Mouse (Mus musculus) kidney, embryonic 14.5 days (tissue): Measurements from ENCODE around the gene Nt5c1a. TPM values are rescaled to one million over a fixed set of nuclear protein-coding genes. Genes with fewer than 3 reads are reported as not detected.

Source experiments
- ATAC-seq: fragments of 200-750 bp; cut with Nextera tagmentation; 2 replicates; pipeline ENCODE4 v1.8.0; 2017; ENCODE audit warnings: moderate number of reproducible peaks, mild to moderate bottlenecking, moderate TSS enrichment, moderate library complexity; ENCODE audit not compliant: low FRiP score, low TSS enrichment
- H3K27ac ChIP-seq: fragments of 300-500 bp; sonication (generic); 2 replicates; pipeline ENCODE4 v1.5.1; 2014; ENCODE audit warnings: low read depth, mild to moderate bottlenecking, low read length, moderate library complexity, mixed read lengths
- H3K27me3 ChIP-seq: fragments of 300-500 bp; sonication (generic); 2 replicates; pipeline ENCODE4 v1.6.1; 2014; ENCODE audit warnings: mild to moderate bottlenecking, low read length; ENCODE audit not compliant: control insufficient read depth, insufficient read depth
- H3K36me3 ChIP-seq: fragments of 300-500 bp; sonication (generic); 2 replicates; pipeline ENCODE4 v1.6.1; 2014; ENCODE audit warnings: low read length, mixed read lengths; ENCODE audit not compliant: control insufficient read depth, insufficient read depth
- H3K4me1 ChIP-seq: fragments of 300-500 bp; sonication (generic); 2 replicates; pipeline ENCODE4 v1.6.1; 2014; ENCODE audit warnings: low read length, mixed read lengths; ENCODE audit not compliant: control insufficient read depth, insufficient read depth
- H3K4me2 ChIP-seq: fragments of 300-500 bp; sonication (generic); replicated peaks from 2 replicates; pipeline ENCODE4 v1.6.1; 2014; ENCODE audit warnings: low read depth, mild to moderate bottlenecking, low read length
- H3K4me3 ChIP-seq: fragments of 300-500 bp; sonication (generic); 2 replicates; pipeline ENCODE4 v1.5.1; 2014; ENCODE audit warnings: mild to moderate bottlenecking, low read length
- H3K9ac ChIP-seq: fragments of 300-500 bp; sonication (generic); 2 replicates; pipeline ENCODE4 v1.6.1; 2014; ENCODE audit warnings: low read depth, mild to moderate bottlenecking, low read length, moderate library complexity
- H3K9me3 ChIP-seq: fragments of 300-500 bp; sonication (generic); 2 replicates; pipeline ENCODE4 v1.6.1; 2016; ENCODE audit warnings: low read length; ENCODE audit not compliant: control insufficient read depth
- WGBS: fragments of 180-500 bp; shearing (Covaris S2); extraction: QIAGEN DNeasy Blood & Tissue Kit; methylation state at CpG from one replicate; pipeline ENCODE4 v1.1.7; 2014; 5-methylcytosine and 5-hydroxymethylcytosine counted together
- polyA plus RNA-seq: library from polyadenylated mRNA; unstranded; fragments of >200 nt; fragmentation: Nextera tagmentation; extraction: Ambion mirVana; gene quantifications from 2 replicates; pipeline ENCODE4 v1.2.1, GENCODE M21; 2014

Nt5c1a gene
- polyA plus RNA-seq, 1 experiment from 2014 or later: not detected

DNA sequence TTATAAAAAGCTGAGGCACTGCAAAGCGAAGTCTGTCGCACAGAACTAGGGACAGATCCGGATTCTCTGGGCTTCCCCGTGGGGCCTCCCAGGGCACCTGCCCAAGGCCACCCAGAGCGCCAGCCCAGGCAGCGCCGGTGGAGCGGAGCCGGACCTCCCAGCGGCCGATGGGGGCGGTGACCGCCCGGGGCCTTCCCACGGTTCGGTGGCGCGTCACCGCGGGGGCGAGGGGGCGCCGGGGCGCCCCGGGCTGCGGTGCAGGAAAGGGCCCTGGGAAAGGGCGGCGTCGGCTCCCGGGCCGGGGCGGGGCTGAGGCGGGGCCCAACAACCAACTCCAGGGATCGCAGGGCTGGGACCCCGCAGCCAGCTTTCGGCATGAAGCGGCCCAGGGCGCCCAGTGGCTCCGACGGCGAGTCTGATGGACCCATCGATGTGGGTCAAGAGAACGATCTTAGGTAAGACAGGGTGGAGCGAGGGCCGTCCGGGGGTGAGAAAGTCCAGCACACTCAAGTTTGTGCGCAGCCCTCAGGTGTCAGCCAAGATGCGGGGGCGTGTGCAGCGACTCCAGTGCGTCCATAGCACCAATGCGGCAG is 32.3 kb downstream of the Nt5c1a start, which contains the start of gene Heyl:
Gene Heyl (plus strand): TSS at position 65 of the 593 bp plus-strand sequence.
- Histone ChIP-seq H3K27ac (peak within 1 kb of the TSS; percentile 78), H3K9me3 (no peaks in the 10 kb centered on the region), H3K4me3 (peak within 1 kb of the TSS; percentile 44), H3K4me1 (peaks cover 54% of the 10 kb centered on the region), H3K36me3 (no peaks in the 10 kb centered on the region), H3K27me3 (no peaks in the 10 kb centered on the region; the same call in 1 of the 2 replicates), H3K9ac (peak within 1 kb of the TSS; percentile 55), H3K4me2 (peak within 1 kb of the TSS; percentile 70)
- peak; percentile 90 for ATAC-seq
- under 1% methylated on average over 52 of the region's 52 CpGs for WGBS

DNA sequence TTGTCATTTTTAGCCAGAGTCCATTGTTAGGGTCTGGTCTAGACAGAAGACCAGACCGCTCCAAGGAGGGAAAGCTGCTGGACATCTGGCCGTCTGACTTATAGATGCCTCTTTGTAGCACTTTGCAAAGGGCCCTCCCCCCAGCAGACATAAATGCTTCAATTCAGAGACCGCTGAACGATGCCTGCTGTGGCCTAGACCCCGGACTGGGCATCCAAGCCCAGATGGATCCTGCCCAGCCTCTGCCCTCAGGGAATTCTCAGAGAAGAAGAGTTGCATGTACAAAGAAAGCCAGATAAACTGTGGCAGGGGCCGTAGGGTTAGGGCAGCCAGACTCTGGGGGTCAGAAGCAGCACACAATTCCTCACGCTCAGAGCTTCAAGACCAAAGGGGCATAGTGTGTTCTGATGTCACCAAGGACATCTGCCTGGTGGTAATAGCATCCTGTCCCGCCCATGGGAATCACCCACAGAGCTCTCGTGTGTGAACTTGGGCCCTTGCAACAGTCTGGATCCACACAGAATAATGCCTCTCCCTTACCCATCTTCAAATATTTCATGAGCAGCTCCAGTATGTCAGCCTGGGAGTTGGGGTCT is 34.6 kb downstream of the Nt5c1a start:
- Histone ChIP-seq H3K4me3 (peak overlapping the region; percentile 44), H3K9me3 (no peaks in the 10 kb centered on the region), H3K27ac (peak overlapping the region; percentile 66; the same call in 1 of the 2 replicates), H3K4me1 (peaks cover 67% of the 10 kb centered on the region), H3K36me3 (no peaks in the 10 kb centered on the region), H3K27me3 (no peaks in the 10 kb centered on the region; the same call in 1 of the 2 replicates), H3K9ac (no peak overlapping the region), H3K4me2 (peak overlapping the region; percentile 70)
- WGBS: 50% methylated on average over 9 of the region's 9 CpGs
- no peak for ATAC-seq

DNA sequence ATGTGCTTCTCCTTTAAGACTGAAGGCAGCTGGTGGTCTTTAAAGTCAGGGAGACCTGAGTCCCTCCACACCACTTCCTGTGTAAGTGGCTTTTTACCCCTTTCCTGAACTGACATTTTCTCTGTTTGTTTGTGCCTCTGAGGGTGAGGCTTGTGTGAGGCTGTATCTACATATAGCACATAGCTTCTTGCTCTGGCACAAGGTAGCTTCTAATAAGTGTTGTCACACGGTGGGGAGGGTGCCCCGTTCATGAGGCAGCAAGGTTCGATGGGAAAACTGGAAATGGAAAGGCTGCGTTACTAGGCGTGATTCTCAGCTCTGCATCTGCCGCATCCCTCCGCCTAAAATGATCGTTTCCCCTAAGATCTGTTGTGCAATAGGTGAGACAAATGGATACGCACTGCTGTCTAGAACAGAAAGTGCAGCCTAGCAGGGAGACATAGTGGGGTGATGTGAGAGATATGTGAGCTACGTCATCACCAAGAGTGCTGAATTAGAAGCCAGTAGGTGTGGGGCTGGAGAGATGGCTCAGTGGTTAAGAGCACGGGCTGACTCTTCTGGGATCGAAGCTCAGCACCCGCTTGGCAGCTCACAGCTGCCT is 35.2 kb downstream of the Nt5c1a start:
- peak overlapping the region; percentile 44 for H3K4me3 ChIP-seq
- H3K36me3 ChIP-seq: peaks cover 4% of the 10 kb centered on the region
- ATAC-seq: no peak
- peak overlapping the region; percentile 70; the same call in 1 of the 2 replicates for H3K4me2 ChIP-seq
- H3K27me3 ChIP-seq: no peaks in the 10 kb centered on the region; the same call in 1 of the 2 replicates
- H3K9me3 ChIP-seq: no peaks in the 10 kb centered on the region
- H3K4me1 ChIP-seq: peaks cover 67% of the 10 kb centered on the region
- peak overlapping the region; percentile 66; the same call in 1 of the 2 replicates for H3K27ac ChIP-seq
- 79% methylated on average over 13 of the region's 13 CpGs for WGBS
- peak overlapping the region; percentile 5; the same call in 1 of the 2 replicates for H3K9ac ChIP-seq

DNA sequence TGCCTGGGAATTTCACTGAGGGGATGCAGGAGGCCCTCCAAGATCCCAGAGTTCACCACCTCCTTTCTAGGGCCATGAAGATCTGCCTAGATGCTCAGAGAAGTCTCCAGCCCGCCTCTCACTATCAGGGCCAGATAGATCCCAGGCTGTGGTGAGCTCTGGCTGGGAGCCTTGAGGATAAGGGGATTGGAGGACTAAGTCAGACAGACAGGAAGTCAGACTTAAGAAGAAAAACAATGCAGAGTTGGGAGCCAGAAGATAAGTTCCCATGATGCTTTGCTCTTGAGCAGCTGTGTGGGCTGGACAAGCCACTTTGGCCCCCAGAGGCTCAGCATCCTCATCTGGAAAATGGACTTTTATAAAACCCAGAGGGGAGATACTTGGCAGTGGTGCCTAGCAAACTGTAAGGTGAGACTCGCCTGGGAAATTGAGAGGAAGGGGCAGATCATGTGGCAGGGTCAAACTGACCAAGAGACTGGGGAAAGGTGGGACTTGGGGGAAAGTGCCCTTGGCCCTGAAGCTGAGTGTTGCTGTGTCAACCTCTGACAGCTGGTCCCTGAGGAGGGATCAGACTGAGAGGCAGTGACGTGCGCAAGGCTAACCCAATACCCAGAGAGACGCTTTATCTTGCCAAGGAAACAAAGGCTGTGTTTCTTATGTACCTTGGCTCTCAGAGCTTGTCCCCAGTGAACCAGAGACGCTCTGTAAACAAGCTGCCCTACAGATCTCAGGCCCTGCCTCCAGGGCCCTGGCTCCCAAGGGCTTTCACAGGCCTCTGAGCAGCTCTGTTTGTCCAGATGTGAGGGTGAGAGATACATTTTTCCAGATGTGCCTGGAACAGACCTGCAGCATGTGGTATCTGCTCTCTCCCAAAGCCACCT is 36.3 kb downstream of the Nt5c1a start:
- no peaks in the 10 kb centered on the region; the same call in 1 of the 2 replicates for H3K27me3 ChIP-seq

DNA sequence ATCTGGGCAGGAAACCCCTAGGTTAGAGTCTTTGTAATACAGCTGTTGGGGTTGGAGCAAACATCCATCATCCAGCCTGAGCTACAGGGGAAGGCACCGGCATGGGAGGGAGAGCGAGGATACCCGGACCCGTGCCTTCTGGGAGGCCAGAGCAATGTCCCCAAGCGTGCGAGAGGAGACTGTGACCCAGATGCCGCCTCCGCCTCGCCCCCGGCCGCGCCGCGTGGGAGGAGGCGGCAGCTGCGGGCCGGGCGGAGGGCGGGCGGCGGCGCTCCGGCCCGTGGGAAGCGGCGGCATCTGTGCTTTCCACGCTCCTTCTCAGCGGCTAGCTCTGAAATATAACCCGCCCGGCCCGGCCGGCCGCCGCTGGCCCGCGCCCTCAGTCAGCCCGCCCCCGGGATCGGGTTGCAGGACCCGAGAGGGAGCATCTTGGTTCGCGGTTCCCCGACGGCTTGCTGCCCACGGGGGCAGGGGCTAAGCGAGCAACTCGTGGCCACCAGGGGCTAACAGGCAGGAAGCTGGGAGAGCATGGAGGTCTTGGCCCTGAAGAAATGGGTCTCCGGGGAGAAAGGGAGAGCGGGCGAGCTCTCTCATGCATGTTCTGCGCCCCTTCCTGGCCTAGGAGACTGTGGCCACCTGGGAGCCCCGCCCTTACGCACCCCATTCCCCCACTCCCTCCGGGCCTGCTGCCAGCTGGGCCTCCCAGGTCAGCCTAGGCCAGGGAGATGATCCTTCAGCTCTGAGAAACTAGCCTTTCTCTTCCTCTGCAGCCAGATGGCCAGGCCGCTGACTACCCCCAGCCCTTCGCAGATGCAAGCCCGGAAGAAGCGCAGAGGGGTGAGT is 38.3 kb downstream of the Nt5c1a start:
- Histone ChIP-seq H3K9ac (peak overlapping the region; percentile 44), H3K4me2 (peak overlapping the region; percentile 51), H3K27ac (peak overlapping the region; percentile 91), H3K27me3 (no peaks in the 10 kb centered on the region; the same call in 1 of the 2 replicates), H3K9me3 (no peaks in the 10 kb centered on the region), H3K4me1 (peaks cover 54% of the 10 kb centered on the region), H3K36me3 (peaks cover 11% of the 10 kb centered on the region), H3K4me3 (peak overlapping the region; percentile 28)
- 1% methylated on average over 57 of the region's 58 CpGs for WGBS
- peak; percentile 89 for ATAC-seq

More for the DNA sequence above, 36.3 kb downstream of the Nt5c1a start:
- H3K4me2 ChIP-seq: peak overlapping the region; percentile 70; the same call in 1 of the 2 replicates
- H3K27ac ChIP-seq: peak overlapping the region; percentile 66; the same call in 1 of the 2 replicates
- H3K36me3 ChIP-seq: peaks cover 11% of the 10 kb centered on the region
- peak overlapping the region; percentile 5; the same call in 1 of the 2 replicates for H3K9ac ChIP-seq
- no peak overlapping the region for H3K4me3 ChIP-seq
- WGBS: 38% methylated on average over 6 of the region's 6 CpGs
- H3K4me1 ChIP-seq: peaks cover 62% of the 10 kb centered on the region
- ATAC-seq: no peak
- H3K9me3 ChIP-seq: no peaks in the 10 kb centered on the region

DNA sequence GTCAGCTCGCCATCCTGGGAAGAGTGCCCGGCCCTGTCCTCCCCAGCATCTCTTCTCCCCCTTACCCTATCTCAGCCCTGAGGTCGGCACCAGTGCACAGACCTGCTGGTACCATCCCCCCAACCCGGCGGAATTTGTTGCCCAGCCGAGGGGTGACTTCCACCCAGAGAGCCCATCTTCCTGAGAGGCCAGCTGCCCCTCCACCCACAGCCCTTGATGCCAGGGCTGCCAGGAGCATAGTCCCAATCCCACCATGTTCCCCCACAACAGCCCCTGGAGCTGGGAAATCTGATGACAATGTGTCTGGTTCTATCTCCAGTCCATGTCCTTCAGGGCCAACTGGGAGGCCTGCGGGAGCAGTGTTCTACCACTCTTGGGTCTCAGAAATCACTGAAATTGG is 44.9 kb downstream of the Nt5c1a start:
- Histone ChIP-seq H3K4me3 (no peak overlapping the region), H3K36me3 (peaks cover 14% of the 10 kb centered on the region), H3K27ac (peak overlapping the region; percentile 42; the same call in 1 of the 2 replicates), H3K4me1 (peaks cover 27% of the 10 kb centered on the region), H3K27me3 (no peaks in the 10 kb centered on the region), H3K9me3 (no peaks in the 10 kb centered on the region), H3K9ac (no peak overlapping the region), H3K4me2 (no peak overlapping the region)
- ATAC-seq: no peak
- WGBS: 78% methylated on average over 7 of the region's 7 CpGs

DNA sequence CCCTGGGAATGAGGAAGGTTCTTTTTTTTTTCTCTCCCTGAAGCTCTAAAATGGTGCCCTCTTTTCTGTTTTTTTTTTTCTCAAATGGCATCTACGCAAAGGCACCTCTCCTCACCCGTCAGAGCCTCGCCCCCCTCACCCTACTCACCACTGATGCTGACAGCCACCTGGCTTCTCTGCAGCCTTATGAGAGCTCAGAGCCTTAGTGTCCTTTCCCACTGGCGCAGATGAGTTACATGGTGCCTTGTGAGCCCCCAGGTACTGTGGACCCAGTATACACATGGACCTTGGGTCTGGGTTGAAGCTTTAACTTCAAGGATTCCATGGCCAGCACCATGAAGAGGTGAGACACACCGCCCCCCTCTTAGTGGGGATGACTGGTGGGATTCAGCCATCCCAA is 45.3 kb downstream of the Nt5c1a start:
- Histone ChIP-seq H3K27ac (peak overlapping the region; percentile 42; the same call in 1 of the 2 replicates), H3K27me3 (no peaks in the 10 kb centered on the region), H3K36me3 (peaks cover 9% of the 10 kb centered on the region; the same call in 1 of the 2 replicates), H3K4me1 (peaks cover 27% of the 10 kb centered on the region), H3K4me2 (no peak overlapping the region), H3K9me3 (no peaks in the 10 kb centered on the region), H3K4me3 (no peak overlapping the region), H3K9ac (no peak overlapping the region)
- ATAC-seq: no peak
- 90% methylated on average over 5 of the region's 5 CpGs for WGBS
